Mouse (Mus musculus): Measurements from ENCODE around the gene Notum. TPM values are rescaled to one million over a fixed set of nuclear protein-coding genes. Genes with fewer than 3 reads are reported as not detected.
"Not testable (repeated sequence)": the region's sequence is repeated elsewhere in the genome, so short reads cannot be mapped to it uniquely, and the experiment has no call there.

The Notum gene
- polyA plus RNA-seq, 1 experiment: 13.0 TPM

DNA sequence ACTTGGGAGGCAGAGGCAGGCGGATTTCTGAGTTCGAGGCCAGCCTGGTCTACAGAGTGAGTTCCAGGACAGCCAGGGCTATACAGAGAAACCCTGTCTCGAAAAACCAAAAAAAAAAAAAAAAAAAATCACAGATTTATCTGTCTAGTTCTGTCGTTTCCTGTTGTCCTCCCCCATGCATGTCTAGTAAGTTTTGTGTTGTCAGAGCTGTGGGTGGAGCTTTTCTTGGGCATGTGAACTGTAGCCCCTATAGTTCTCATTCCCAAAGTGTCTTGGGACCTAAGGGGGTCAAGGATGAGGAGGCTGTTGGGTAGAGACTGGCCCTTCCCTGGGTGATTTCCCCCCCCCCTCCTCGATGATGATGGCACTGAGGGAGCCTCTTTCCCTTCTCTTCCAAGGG is 14.9 kb upstream of the Notum start:
- not testable (repeated sequence) for DNase-seq (ENCODE audit: low spot score)

DNA sequence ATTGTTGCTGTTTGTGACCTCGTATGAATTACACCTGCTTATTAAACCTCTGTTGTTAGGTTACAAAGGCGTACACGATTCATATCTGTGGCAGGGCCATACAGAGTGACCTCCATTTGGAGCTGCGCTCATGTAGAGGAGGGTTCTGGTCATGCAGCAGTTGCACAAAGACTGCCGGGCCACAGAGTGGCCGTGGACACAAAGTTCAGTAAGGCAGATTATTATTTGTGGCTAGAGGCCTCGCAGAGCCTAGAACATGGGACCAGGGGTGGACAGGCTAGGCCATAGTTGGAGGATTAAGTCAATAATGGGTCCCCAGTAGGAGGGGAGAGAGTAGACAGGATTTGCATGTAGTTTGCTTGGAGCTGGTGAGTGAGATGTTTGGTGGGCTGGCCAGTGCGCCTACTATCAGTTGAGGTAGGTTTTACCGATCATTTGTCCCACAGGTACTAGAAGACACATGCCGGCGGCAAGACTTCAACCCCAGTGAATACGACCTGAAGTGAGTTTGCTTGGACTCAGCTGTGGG is 12.7 kb upstream of the Notum start:
- no peak for DNase-seq (ENCODE audit: low spot score)

DNA sequence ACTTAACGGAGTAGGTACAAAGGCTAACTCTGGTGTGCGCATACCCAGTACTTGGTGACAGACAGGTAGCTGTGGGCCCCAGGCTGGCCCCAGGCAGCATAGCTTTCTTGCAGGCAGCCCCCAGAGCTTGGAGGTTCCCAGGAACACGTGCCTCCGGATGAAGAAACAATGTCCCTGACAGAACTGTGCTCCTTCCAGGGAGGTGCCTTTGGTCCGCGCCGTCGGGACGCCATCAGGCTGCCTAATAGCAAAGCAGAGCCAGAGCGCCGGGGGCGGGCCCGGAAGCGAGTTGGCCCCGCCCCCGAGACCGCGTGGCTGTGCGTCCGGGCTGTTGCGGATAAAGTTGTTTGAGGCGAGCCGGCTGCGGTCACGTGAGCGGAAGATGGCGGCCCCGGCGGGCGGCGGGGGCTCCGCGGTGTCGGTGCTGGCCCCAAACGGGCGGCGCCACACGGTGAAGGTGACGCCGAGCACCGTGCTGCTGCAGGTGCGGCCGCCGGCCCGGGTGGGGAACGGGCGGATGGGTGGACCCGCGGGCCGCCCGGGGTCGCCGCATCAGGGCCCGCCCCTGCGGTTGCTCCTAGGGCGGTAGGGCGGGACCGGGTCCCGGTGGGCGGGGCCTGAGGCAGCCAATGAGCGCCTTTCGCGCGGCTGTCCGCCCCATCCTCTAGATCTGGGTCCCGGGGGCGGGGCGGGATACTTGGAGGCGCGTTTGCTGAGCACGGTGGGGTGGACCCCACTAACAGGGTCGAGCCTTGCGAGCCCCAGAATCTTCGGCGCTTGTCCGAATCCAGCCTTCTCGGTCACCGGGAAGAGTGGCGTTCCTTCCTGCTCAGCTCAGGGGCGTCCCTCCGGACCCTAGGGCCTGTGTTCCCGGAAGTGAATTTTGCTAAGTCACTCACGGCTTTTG is 12.0 kb upstream of the Notum start, which contains the start of gene Aspscr1:
Gene Aspscr1, plus strand, starts transcription at position 287 of the 907 bp plus-strand sequence.
- DNase-seq (ENCODE audit: low spot score): peak; percentile 97

DNA sequence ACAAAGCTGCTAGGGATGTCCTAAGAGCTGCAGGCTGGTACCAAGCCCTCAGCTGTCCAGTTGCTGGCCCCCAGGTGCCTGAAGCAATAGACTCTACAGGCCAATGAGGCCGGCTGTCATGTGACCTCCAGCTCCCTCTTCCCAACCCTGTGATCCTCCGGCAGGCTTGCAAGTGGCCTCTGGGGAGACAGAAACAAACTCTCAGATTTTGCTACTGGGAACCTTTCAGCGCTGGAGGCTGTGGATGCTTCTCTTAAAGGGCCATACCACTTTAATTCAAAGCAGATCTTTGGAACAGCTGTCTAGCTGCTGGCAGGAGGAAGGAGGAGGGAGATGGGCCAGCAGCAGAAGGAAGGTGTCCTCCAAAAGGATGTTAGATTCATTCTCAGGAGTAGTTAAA is 5.6 kb upstream of the Notum start:
- DNase-seq (ENCODE audit: low spot score): no peak

DNA sequence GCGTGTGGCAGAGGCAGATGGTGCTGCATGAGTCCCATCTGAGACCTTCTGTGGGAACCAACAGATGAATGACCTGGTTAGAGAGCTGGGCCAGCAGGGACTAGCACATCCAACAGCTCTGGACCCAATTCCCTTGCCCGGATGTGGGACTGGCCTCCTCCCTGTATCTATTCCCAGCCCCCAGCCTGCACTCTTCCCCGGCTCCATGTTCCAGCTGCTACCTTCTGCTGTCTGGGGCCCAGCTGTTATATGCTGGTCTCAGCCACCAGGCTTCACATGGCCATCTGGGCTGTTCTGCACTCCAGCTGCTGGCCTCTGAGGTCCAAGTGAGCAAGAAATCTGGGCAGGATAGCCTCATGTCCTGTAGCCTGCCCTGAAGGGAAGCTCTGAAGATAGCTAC is 4.4 kb upstream of the Notum start:
- no peak for DNase-seq (ENCODE audit: low spot score)

DNA sequence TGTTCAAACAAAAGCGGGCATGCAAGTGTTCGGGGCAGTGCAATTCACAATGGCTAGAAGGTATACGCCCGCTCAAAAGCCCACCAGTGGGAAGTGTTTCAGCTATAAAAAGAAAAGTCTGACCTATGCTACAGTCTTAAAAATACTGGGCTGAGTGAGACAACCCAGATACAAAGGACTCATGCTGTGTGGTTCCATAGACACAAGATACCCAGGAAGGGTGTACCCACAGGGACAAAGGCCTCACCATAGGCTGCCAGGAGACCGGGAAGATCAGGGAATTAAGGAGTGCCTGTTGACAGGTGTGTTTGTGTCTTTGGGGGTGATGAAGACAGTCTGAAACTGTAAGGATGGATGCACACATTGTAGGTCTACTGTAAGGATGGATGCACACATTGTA is 2.7 kb upstream of the Notum start:
- no peak for DNase-seq (ENCODE audit: low spot score)

DNA sequence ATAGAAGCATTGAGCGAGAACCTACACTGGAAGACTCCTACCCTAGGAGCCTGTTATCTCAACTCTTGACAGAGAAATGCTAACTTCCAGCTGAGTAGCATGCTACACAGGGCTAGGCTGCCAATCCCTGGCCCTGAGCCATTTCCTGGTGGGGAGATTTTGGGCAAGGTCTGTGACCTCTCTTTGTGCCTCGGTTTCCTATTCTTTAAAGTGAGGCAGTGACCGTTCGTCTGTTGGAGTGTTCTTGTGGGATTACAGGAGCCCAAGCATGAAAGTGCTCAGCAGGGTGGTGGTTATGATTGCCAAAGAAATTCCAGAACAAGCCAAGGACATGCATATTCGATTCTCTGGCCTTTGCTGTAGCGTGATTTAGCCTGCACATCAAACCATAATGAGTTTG is 1.8 kb upstream of the Notum start:
- no peak for DNase-seq (ENCODE audit: low spot score)

DNA sequence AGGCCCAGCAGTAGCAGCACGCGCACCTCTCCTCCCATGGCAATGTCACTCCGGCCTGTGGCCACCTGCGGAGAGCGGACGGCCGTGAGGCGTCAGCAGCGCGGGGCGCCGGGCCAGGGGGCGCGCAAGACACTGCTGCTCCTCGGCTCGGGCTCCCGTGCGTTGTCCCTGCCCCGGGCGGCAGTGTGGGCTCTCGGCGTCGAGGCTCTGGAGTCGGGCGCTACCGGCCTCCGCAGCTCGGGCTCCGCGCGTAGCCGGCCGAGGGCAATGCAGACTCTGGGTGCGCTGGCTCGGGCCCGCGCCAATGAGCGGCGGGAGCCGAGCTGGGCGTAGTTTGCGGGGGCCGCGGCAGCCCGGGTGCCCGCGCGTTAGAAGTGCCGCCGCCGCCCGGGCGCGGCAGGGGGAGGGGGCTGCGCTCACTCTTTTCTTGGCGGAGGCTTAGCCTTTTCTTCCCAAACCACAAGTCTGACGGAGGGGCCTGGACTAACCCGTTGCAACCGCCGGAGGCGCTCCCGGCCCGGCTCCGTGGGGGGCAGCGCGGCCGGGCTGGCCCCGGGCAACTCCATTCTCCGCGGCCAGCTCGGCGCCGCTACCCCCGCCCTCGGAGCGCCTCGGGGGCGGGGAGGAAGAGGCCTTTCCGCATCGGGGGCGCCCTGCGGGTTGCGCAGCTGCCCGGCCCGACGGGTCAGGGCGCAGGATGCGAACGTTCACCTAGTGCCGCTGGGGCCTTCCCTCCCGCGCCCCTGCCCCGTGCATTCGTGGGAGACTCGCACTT is 487 bp downstream of the Notum start:
- DNase-seq (ENCODE audit: low spot score): no peak

DNA sequence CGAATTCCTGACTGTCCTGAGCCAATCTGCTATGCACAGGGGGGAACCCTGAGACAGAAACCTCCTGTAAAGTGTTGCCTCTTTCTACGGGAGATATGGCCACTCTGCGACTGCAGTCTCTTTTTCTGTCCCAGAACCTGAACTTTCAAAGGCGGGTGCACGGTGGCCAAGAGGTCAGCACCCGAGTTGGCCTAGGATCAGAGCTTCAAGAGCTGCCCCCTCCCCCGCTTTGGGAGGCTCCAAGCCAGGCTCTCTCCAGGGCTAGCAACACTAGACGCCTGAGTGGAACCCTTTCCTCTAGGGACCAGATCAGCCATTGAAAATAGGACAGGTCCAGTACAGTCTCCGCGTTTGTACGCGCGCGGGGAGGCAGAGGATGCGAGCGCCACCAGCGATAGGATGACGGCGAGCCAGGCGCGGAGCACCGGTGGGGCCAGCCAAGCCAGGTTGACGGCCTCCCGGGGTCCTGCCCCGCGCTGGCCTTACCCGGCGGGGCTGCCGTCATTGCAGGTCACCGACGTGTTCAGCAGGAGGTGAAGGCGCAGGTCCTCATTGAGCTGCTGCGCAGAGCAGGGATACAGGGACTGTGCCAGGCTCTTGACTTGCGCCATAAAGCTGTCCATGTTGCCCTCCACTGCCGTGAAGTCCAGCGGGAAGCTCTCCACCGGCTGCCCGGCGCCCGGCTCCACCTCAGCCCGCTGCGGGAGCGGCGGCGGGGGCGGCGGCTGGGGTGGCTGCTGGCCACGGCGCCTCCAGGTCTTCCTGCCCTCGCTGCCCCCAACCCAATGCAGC is 1.3 kb downstream of the Notum start:
- DNase-seq (ENCODE audit: low spot score): no peak

DNA sequence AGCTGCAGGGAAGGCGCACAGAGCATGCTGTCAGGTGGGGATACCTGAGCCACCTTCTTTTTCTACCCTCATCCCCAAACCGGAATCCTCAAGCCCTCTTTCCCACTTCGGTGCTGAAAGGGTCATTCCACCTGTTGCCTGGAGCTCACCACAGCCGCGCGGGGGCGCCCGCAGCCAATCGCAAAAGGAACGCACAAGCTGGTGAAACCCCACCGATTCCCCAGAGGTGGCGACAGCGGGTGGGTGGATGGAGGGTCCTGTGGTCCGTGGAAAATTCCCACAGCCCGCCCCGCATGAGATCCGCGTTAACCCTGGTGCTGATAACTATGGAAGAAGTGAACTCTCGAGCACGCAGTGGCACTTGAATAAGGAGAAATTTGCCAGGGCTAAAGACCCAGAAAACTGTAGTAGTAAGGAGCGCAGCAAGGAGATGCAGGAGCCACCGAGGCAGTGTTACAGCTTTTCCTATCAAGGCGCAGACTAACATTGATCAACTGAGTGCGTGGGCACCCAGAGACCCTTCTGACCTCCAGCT is 2.0 kb downstream of the Notum start:
- DNase-seq (ENCODE audit: low spot score): peak; percentile 66

DNA sequence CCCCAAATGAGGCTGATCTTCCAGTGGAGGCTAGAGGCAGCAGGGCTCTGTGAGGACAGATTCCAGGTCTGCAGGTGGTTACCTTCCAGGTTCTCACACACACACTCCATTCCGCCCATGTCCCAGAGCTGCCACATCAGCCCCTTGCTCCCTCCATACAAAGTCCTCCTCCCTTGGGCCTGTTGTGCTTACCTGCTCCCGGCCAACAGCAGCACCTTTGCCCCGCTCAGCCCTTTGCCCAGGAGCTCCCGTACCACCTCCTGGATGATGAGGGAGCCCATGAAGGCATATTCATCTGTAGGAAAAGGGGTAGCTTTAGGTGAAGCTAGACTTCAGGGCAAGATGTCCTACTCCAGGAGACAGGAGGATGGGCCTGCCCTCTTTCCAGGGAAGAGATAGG is 3.7 kb downstream of the Notum start:
- no peak for DNase-seq (ENCODE audit: low spot score)

DNA sequence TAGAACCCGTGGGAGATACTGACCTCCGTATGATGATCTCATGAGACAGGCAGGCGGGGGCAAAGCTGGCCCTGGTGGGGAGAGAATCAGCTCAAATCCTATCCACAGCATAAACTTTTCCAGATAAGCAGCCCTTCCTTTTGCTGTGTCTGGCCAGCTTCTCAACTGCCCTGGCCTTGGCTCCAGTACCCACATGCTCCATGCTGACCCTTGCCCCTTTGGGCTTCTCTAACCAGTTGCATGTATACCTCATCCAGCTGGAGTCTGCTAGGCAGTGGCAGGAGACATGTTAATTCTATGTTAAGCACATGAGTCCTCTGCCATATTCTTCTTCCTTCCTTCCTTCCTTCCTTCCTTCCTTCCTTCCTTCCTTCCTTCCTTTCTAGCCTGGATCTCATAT is 6.2 kb downstream of the Notum start:
- DNase-seq (ENCODE audit: low spot score): no peak

DNA sequence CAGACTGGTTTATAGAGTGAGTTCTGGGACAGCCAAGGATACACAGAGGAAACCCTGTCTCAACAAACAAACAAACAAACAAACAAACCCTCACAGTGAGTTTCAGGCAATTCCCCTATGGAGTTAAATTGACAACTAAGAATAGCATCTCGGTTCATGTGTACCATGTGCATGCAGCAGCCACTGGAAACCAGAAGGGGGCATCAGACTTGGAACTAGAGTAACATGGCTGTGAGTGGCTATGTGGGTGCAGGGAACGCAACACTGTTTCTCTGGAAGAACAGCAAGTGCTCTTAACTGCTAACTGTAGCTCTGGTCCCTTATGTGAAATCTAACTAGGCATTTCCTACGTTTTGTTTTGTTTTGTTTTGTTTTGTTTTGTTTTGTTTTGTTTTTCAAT is 9.1 kb downstream of the Notum start:
- no peak for DNase-seq (ENCODE audit: low spot score)

DNA sequence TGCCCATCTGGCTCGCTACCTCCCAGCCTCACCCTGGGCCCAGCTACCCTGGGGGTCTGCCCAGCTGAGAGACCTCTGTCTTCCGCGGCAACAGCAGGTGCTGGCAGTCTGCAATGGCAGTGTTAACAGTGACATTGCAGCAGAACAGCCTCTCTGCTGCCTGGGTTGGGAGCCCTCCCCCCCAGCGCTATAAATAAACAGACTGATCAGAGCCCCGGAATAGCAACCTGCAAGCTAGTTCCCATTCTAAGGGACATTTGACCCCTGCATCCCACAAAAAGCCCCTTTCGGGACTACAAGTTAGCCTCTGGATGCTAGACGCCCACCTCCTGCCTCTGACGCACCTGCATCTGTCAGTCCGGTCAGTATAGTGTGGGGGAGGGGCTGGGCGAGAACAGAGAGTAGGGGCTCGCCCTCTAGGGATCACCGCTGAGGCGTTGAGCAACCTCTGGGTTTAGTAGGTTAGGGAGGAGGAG is 12.9 kb downstream of the Notum start, which contains the start of gene Myadml2:
Gene Myadml2, minus strand, starts transcription at position 158 of the 476 bp plus-strand sequence.
- DNase-seq (ENCODE audit: low spot score): no peak

DNA sequence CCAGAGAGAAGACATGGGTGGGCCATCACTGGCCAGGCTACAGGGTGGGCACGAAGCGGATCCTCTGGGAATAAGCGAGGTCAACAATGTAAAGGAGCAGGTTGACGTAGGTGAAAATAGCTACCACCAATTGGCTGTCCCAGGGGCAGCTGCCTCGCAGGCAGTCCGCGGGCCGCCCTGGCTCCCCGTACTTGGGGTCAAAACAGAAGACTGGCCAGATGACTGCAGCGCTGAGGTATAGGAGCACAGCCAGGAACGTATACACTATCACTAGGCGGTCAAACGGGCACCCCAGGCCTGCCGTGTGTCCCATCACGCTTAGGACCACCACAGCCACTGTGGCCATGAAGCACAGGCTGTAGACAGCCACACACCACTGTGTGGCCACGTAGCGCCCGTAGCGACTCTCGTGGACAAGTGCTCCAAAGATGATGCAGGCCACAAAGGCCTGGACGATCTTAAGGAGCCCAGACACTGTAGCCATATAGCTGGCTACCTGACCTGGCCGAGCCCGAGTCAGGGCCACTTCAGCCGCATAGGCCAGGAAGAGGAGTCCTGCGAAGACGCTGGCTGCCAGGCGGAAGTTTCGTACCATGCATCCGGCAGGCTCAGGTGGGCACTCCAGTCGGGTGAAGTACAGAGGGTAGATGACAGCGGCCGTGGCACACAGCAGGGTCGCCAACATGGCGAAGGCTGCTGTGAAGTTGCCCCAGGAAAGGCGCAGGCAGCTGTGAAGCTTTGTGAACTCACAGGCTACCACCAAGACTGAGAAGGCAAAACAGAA is 13.7 kb downstream of the Notum start:
- DNase-seq (ENCODE audit: low spot score): no peak

DNA sequence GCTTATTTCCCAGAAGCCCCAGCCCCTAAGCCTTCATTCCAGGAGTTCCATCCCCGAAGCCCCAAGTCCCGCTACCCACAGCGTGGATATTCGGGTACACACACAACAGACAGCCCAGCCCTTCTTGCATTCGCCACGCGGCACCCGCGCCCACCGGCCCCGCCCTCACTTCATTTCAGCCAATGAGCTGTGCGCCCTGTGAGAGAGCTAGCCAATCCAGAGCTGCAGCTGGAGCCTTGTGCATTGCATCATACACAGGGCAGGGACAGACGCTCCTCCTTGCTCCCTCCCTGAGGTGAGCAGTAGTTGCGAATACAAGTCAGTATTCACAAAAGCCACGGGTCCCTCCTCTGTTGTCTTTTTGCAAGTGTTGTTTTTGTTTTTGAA is 17.4 kb downstream of the Notum start, which contains the start of gene Pycr1:
Gene Pycr1, minus strand, starts transcription at position 169 of the 387 bp plus-strand sequence.
- peak; percentile 85 for DNase-seq (ENCODE audit: low spot score)

DNA sequence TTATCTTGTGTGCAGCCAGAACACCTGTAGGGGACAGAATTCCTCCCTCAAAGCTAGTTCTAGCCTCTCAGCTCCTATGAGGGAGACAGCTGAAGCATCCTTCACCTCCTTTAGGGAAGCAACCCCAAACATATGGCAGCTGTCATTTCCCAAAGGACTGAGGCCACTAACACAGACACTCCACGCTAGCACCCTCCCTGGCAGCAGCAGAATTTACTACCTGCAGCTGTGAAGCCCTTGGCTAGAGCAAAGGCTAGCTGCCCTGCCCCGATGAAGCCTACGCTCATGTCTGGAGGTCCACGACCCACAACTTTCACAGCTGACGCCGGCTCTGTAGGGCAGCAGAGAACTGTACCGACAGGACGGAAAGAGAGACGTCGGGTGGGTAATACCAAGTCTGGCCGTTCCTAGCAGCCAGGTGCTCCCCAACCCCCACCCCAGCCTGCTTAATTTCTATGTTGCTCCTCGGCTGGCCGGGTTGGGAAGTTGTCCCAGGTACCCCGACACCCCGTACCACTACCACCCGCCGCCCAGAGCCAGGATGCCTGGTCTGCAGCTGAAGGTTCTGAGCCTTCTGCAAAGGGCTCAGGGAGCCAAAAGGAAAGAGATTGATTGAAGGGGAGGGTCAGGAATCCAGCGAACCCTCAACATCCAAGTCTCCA is 17.9 kb downstream of the Notum start:
- DNase-seq (ENCODE audit: low spot score): no peak

DNA sequence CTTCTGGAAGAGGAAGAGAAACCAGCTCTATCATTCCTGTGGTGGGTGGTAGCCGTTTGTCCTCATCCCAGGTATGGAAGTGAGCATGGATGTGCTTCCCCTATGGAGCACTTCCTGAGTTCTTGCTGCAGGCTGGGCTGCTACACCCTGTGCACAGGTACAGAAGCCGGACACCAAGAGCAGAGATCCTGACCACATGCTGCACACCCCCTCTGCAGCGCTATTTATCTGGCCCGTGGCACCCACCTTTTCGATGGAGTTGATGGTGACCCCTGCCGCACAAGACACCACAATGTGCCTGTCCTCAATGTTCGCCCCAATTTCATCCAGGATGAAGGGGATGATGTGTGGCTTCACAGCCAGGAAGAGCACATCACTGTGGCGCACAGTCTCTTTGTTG is 19.1 kb downstream of the Notum start:
- no peak for DNase-seq (ENCODE audit: low spot score)

DNA sequence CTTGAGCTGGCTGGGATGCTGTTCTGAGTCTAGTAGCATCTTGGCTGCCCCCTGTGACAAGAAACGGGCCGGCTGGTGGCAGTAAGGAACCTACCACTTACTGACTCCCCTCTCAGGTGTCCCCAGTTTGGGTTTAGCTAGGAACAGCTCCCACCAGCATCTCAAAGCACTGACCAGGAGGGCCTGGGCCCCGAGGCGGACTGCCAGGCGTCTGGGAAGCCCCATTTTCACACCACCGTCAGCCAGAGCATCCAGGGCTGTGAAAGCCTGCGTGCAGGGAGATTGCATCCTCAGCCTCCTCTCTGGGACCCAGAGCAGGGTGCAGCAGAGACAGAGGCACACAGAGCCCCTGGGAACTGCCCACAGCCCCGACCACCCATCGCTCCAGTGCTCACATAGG is 19.7 kb downstream of the Notum start:
- no peak for DNase-seq (ENCODE audit: low spot score)

DNA sequence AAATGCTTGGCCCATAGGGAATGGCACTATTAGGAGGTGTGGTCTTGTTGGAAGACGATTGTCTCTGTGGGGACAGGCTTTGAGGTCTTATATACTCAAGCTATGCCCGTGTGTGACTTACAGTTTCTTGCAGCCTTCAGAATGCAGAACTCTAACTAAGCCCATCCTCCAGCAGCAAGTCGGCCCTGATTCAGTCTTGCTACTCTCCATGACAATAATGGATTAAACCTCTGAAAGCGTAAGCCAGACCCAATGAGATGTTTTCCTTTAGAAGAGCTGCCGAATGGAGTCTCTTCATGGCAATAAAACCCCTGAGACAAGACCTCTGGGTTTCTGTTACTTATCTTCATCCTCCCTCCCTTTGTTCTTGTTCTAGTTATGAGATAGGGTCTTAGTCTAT is 26.2 kb downstream of the Notum start:
- DNase-seq (ENCODE audit: low spot score): no peak
